In genomic region chr3:103101909-103102308, GRCm38 (mm10) we compare ENCODE assay signal across 1 mouse cellular context.
TF ChIP-seq lines count a peak whose summit lies in the region.

No protein-coding gene starts in this region.

TF ChIP-seq in MEL, 35 proteins besides CTCF, POLR2A, EP300 and RAD21 (continued from another document):
- no peak for TF ChIP-seq MAFK (IDR thresholded peaks at IDR 0.05; ENCODE audit: borderline replicate concordance, low read depth, low read length)
- TF ChIP-seq MXI1 (IDR thresholded peaks at IDR 0.05; ENCODE audit: low read depth, low read length) = 0 out of 2 replicates have a peak, but pooled peaks have one; percentile 16
- no peak for TF ChIP-seq TAL1 (IDR thresholded peaks at IDR 0.05; ENCODE audit: low read length)
- no peak for TF ChIP-seq USF1 (IDR thresholded peaks at IDR 0.05; ENCODE audit: low read depth, low read length)
- no peak for TF ChIP-seq SMC3 (IDR thresholded peaks at IDR 0.05; ENCODE audit: low read depth, low read length)
TF ChIP-seq in MEL: peak in this region for 2.
